Mouse (Mus musculus): Measurements from ENCODE around the gene Prdx1. TPM values are rescaled to one million over a fixed set of nuclear protein-coding genes. Genes with fewer than 3 reads are reported as not detected.

Prdx1 gene
- polyA plus RNA-seq, 1 experiment from 2014 or later = 1,429 TPM

- WGBS = 88% methylated on average over 2 of the region's 2 CpGs
- no peak overlapping the region for H3K9ac ChIP-seq
- no peaks in the 10 kb centered on the region for H3K9me3 ChIP-seq (ENCODE audit: low read depth, low read length)
- H3K4me2 ChIP-seq = no peak overlapping the region
- TF ChIP-seq CTCF (IDR thresholded peaks at IDR 0.05; ENCODE audit: low read depth) = no peak
- H3K27ac ChIP-seq (ENCODE audit: low read depth) = no peak overlapping the region
- no peak overlapping the region for H3K4me3 ChIP-seq (ENCODE audit: low read depth, low read length)
- DNase-seq = no peak
- no peaks in the 10 kb centered on the region for H3K27me3 ChIP-seq (ENCODE audit: insufficient read depth, low read length)
- H3K4me1 ChIP-seq (ENCODE audit: insufficient read depth) = no peaks in the 10 kb centered on the region
- H3K36me3 ChIP-seq (ENCODE audit: insufficient read depth) = peaks cover 93% of the 10 kb centered on the region
- ATAC-seq (ENCODE audit: insufficient read depth) = no peak
Measured at GRCm38 (mm10) chr4:116692146-116692545, 6.8 kb downstream of the Prdx1 start.

GRCm38 (mm10) chr4:116693785-116694184, 8.4 kb downstream of the Prdx1 start:
- no peak for DNase-seq
- TF ChIP-seq CTCF (IDR thresholded peaks at IDR 0.05; ENCODE audit: low read depth) = no peak
- H3K27me3 ChIP-seq (ENCODE audit: insufficient read depth, low read length) = no peaks in the 10 kb centered on the region
- 85% methylated on average over 2 of the region's 2 CpGs for WGBS
- no peak overlapping the region for H3K4me2 ChIP-seq
- ATAC-seq (ENCODE audit: insufficient read depth) = no peak
- H3K4me1 ChIP-seq (ENCODE audit: insufficient read depth) = no peaks in the 10 kb centered on the region
- H3K27ac ChIP-seq (ENCODE audit: low read depth) = no peak overlapping the region
- no peak overlapping the region for H3K9ac ChIP-seq
- H3K36me3 ChIP-seq (ENCODE audit: insufficient read depth) = peaks cover 95% of the 10 kb centered on the region
- no peak overlapping the region for H3K4me3 ChIP-seq (ENCODE audit: low read depth, low read length)
- H3K9me3 ChIP-seq (ENCODE audit: low read depth, low read length) = no peaks in the 10 kb centered on the region

GRCm38 (mm10) chr4:116698693-116699342, 13.5 kb downstream of the Prdx1 start:
- H3K4me1 ChIP-seq (ENCODE audit: insufficient read depth) = no peaks in the 10 kb centered on the region
- no peak overlapping the region for H3K27ac ChIP-seq (ENCODE audit: low read depth)
- H3K27me3 ChIP-seq (ENCODE audit: insufficient read depth, low read length) = no peaks in the 10 kb centered on the region
- H3K9ac ChIP-seq = no peak overlapping the region
- ATAC-seq (ENCODE audit: insufficient read depth) (no peak), DNase-seq (no peak)
- H3K9me3 ChIP-seq (ENCODE audit: low read depth, low read length) = no peaks in the 10 kb centered on the region
- H3K4me2 ChIP-seq = no peak overlapping the region
- H3K4me3 ChIP-seq (ENCODE audit: low read depth, low read length) = no peak overlapping the region
- 62% methylated on average over 2 of the region's 2 CpGs for WGBS
- TF ChIP-seq CTCF (IDR thresholded peaks at IDR 0.05; ENCODE audit: low read depth) = no peak
- H3K36me3 ChIP-seq (ENCODE audit: insufficient read depth) = peaks cover 76% of the 10 kb centered on the region

- no peaks in the 10 kb centered on the region for H3K27me3 ChIP-seq (ENCODE audit: insufficient read depth, low read length)
- 89% methylated on average over 1 of the region's 1 CpGs for WGBS
Measured at GRCm38 (mm10) chr4:116700964-116701363, 15.6 kb downstream of the Prdx1 start.

GRCm38 (mm10) chr4:116703804-116704203, 18.5 kb downstream of the Prdx1 start:
- peak; percentile 84 for TF ChIP-seq CTCF (IDR thresholded peaks at IDR 0.05; ENCODE audit: low read depth)
- DNase-seq (peak; percentile 87), ATAC-seq (ENCODE audit: insufficient read depth) (no peak)
- Histone ChIP-seq H3K27ac (ENCODE audit: low read depth) (no peak overlapping the region), H3K4me1 (ENCODE audit: insufficient read depth) (peaks cover 3% of the 10 kb centered on the region; the same call in 1 of the 2 replicates), H3K27me3 (ENCODE audit: insufficient read depth, low read length) (no peaks in the 10 kb centered on the region), H3K9ac (no peak overlapping the region), H3K36me3 (ENCODE audit: insufficient read depth) (peaks cover 37% of the 10 kb centered on the region), H3K4me2 (no peak overlapping the region), H3K4me3 (ENCODE audit: low read depth, low read length) (no peak overlapping the region), H3K9me3 (ENCODE audit: low read depth, low read length) (no peaks in the 10 kb centered on the region)
- WGBS = 32% methylated on average over 6 of the region's 6 CpGs

More at GRCm38 (mm10) chr4:116700964-116701363, 15.6 kb downstream of the Prdx1 start:
- Histone ChIP-seq H3K9me3 (ENCODE audit: low read depth, low read length) (no peaks in the 10 kb centered on the region), H3K36me3 (ENCODE audit: insufficient read depth) (peaks cover 62% of the 10 kb centered on the region), H3K4me3 (ENCODE audit: low read depth, low read length) (no peak overlapping the region), H3K4me1 (ENCODE audit: insufficient read depth) (no peaks in the 10 kb centered on the region), H3K9ac (no peak overlapping the region), H3K4me2 (no peak overlapping the region), H3K27ac (ENCODE audit: low read depth) (no peak overlapping the region)
- TF ChIP-seq CTCF (IDR thresholded peaks at IDR 0.05; ENCODE audit: low read depth) = no peak
- no peak for ATAC-seq (ENCODE audit: insufficient read depth)
- no peak for DNase-seq

- WGBS = 11% methylated on average over 9 of the region's 9 CpGs
- Histone ChIP-seq H3K4me3 (ENCODE audit: low read depth, low read length) (peak overlapping the region; percentile 59), H3K27ac (ENCODE audit: low read depth) (no peak overlapping the region), H3K27me3 (ENCODE audit: insufficient read depth, low read length) (no peaks in the 10 kb centered on the region), H3K9me3 (ENCODE audit: low read depth, low read length) (no peaks in the 10 kb centered on the region), H3K4me2 (peak overlapping the region; percentile 66), H3K9ac (peak overlapping the region; percentile 59), H3K4me1 (ENCODE audit: insufficient read depth) (peaks cover 3% of the 10 kb centered on the region; the same call in 1 of the 2 replicates), H3K36me3 (ENCODE audit: insufficient read depth) (peaks cover 18% of the 10 kb centered on the region; the same call in 1 of the 2 replicates)
- no peak for ATAC-seq (ENCODE audit: insufficient read depth)
- no peak for TF ChIP-seq CTCF (IDR thresholded peaks at IDR 0.05; ENCODE audit: low read depth)
- no peak for DNase-seq
Measured at GRCm38 (mm10) chr4:116707666-116708065, 22.3 kb downstream of the Prdx1 start.

- TF ChIP-seq CTCF (IDR thresholded peaks at IDR 0.05; ENCODE audit: low read depth) = peak; percentile 35; the same call in 1 of the 2 replicates
- DNase-seq = peak; percentile 98
- ATAC-seq (ENCODE audit: insufficient read depth) = peak; percentile 99
- H3K4me2 ChIP-seq = peak within 1 kb of the TSS; percentile 66
- H3K36me3 ChIP-seq (ENCODE audit: insufficient read depth) = peaks cover 17% of the 10 kb centered on the region; the same call in 1 of the 2 replicates
- H3K4me1 ChIP-seq (ENCODE audit: insufficient read depth) = peaks cover 3% of the 10 kb centered on the region; the same call in 1 of the 2 replicates
- no peaks in the 10 kb centered on the region for H3K27me3 ChIP-seq (ENCODE audit: insufficient read depth, low read length)
- H3K27ac ChIP-seq (ENCODE audit: low read depth) = no peak within 1 kb of the TSS
- 0% methylated on average over 29 of the region's 29 CpGs for WGBS
- peak within 1 kb of the TSS; percentile 59 for H3K9ac ChIP-seq
- H3K4me3 ChIP-seq (ENCODE audit: low read depth, low read length) = peak within 1 kb of the TSS; percentile 59
- H3K9me3 ChIP-seq (ENCODE audit: low read depth, low read length) = no peaks in the 10 kb centered on the region
Measured at GRCm38 (mm10) chr4:116708201-116708764, 22.9 kb downstream of the Prdx1 start, which contains the start of the genes Mmachc and Ccdc163. Gene Mmachc, minus strand, starts transcription at chr4:116708406. Gene Ccdc163, plus strand, starts transcription at chr4:116708509.
